ENCODE assay signal across 10 mouse cellular contexts in the genomic region with DNA sequence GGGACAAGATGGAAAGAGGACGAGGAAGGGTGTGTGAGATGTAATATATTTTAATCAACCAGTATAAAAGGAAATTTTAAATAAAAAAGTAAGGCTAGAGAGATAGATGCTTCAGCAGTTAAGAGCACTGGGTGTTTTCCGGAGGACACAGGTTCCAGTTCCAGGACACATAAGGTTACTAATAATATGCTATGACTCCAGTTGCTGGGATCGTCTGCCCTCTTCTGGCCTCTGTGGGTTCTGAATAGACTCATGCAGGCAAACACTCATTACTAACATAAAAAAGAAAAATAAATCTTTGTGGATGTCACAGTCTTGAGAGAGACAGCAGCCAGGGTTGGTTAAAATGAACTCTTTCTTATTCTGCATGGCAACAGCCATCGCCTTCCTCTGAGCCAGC. TPM values are rescaled to one million over a fixed set of nuclear protein-coding genes. Genes with fewer than 3 reads are reported as not detected.
DNase-seq lines count a peak whose midpoint lies in the region; ATAC-seq and TF ChIP-seq lines count a peak whose summit lies in the region.
"Had no signal": no experiment of that assay in that cellular context is flagged by ENCODE, and none has a peak within 500 bp of the region (broad histone marks: within the 10 kb centered on the region; RNA-seq: fewer than 3 reads in every experiment).

No protein-coding gene starts in this region.

- no peaks in the 10 kb centered on the region for H3K9me3 ChIP-seq in ES-E14 (ENCODE audit: control insufficient read depth, insufficient read depth, low read depth, low read length)
- H3K9me3 ChIP-seq: G1E had no signal

- no peak overlapping the region for H3K27ac ChIP-seq in ES-E14 (ENCODE audit: insufficient read depth, low read depth, low read length, poor library complexity, severe bottlenecking)

- no peak overlapping the region for H3K9ac ChIP-seq in ES-E14 (ENCODE audit: insufficient read depth, low read depth, low read length, poor library complexity, severe bottlenecking)

- ATAC-seq in monocyte, adult 5-6 weeks (replicated peaks; ENCODE audit: insufficient number of reproducible peaks, low FRiP score, low TSS enrichment, poor library complexity, severe bottlenecking): no peak
- ATAC-seq: intestine, embryonic 16.5 days had no signal

- no peaks in the 10 kb centered on the region; a peak in 1 of 4 replicates for H3K4me1 ChIP-seq in ES-E14 (ENCODE audit: control insufficient read depth in 2 of 2, insufficient read depth in 2 of 2, low read length in 2 of 2, poor library complexity in 1 of 2)

- in situ Hi-C loops in ES-E14 (cut with MboI; ENCODE audit: low sequenced_read_pairs in 2 of 2, unreplicated experiment in 2 of 2): no loop called here

- H3K4me3 ChIP-seq in ES-E14 (ENCODE audit: insufficient read depth in 1 of 2, low read depth in 1 of 2, low read length in 2 of 2, poor library complexity in 1 of 2, severe bottlenecking in 1 of 2): no peak overlapping the region

- no peaks in the 10 kb centered on the region for H3K36me3 ChIP-seq in ES-E14 (ENCODE audit: control insufficient read depth, insufficient read depth, low read length, poor library complexity, severe bottlenecking)
- H3K36me3 ChIP-seq: G1E had no signal

- DNase-seq in cerebellum, postnatal 14 days: peak; percentile 45 to 56
- no peak for DNase-seq in cerebellum, adult 11-12 months
- DNase-seq in layer of hippocampus, adult 11-12 months (ENCODE audit: low spot score): peak; percentile 13
- DNase-seq in layer of hippocampus, postnatal 36 days: no peak
- no peak for DNase-seq in ES-E14 (ENCODE audit: low read depth, low spot score)
- DNase-seq in induced T-regulatory cell, adult 2 months (ENCODE audit: low read depth): peak; percentile 11
- no peak for DNase-seq in urinary bladder, postnatal 4 days (ENCODE audit: low spot score in 2 of 2)

TF ChIP-seq in ES-E14, 5 proteins besides CTCF, POLR2A, EP300 and RAD21:
- TF ChIP-seq ZC3H11A (IDR thresholded peaks at IDR 0.05; ENCODE audit: borderline replicate concordance, low read depth, low read length): peak; percentile 9; the same call in 1 of the 2 replicates
- TF ChIP-seq MAFK (IDR thresholded peaks at IDR 0.05; ENCODE audit: insufficient read depth, low read depth, low read length): no peak
- no peak for TF ChIP-seq ZNF384 (IDR thresholded peaks at IDR 0.05; ENCODE audit: low read depth, low read length)
- no peak for TF ChIP-seq CHD2 (IDR thresholded peaks at IDR 0.05; ENCODE audit: low read depth, low read length)
- no peak for TF ChIP-seq HCFC1 (IDR thresholded peaks at IDR 0.05; ENCODE audit: borderline replicate concordance, insufficient read depth, low read length)

RNA-seq across cellular contexts. Expression of a gene that starts 2.4 kb away (rescaled TPM):
- total RNA-seq in layer of hippocampus, postnatal 36 days (2021): 10 to 100 TPM; 25.5 to 27.2 TPM
- 7.5 and 11.7 TPM in 2 replicates for total RNA-seq in ES-E14 (2012; rRNA removed)
- total RNA-seq in monocyte, adult 5-6 weeks (2017): 16.5 to 32.0 TPM (median 19.1 TPM) in 3 replicates

RNA-seq across cellular contexts. Expression of a gene that starts 59.7 kb away (rescaled TPM):
- total RNA-seq in layer of hippocampus, postnatal 36 days (2021): 10 to 100 TPM; 10.3 to 11.2 TPM
- total RNA-seq in ES-E14 (2012; rRNA removed): 28.1 and 31.5 TPM in 2 replicates
- 8.6 to 15.9 TPM (median 10.1 TPM) in 3 replicates for total RNA-seq in monocyte, adult 5-6 weeks (2017)

Comparison
In these comparisons a context has a peak if more than half of its experiments do, and no peak if none do; other contexts are left out.
1. DNase-seq: peak in cerebellum, postnatal 14 days (2 of 2), layer of hippocampus, adult 11-12 months (single experiment) and induced T-regulatory cell, adult 2 months (single experiment); none in cerebellum, adult 11-12 months (single experiment), layer of hippocampus, postnatal 36 days (0 of 2), ES-E14 (single experiment) and urinary bladder, postnatal 4 days (0 of 2).